Mouse (Mus musculus): Measurements from ENCODE around the gene Cd164l2.

GRCm38 (mm10) chr4:133175274-133175673 is 36.7 kb upstream of the Cd164l2 start:
- TF ChIP-seq POLR2A (IDR thresholded peaks at IDR 0.05; ENCODE audit: insufficient read length, low read depth) (no peak), POLR2AphosphoS2 (IDR thresholded peaks at IDR 0.05; ENCODE audit: insufficient read length, low read depth) (no peak), TCF12 (IDR thresholded peaks at IDR 0.05; ENCODE audit: insufficient read depth, poor library complexity, severe bottlenecking) (no peak), USF1 (IDR thresholded peaks at IDR 0.05; ENCODE audit: low read depth) (no peak), MYOD1 (IDR thresholded peaks at IDR 0.05; ENCODE audit: control insufficient read depth in 1 of 3, insufficient read length in 2 of 3, low read depth in 2 of 3) (no peak), CEBPB (IDR thresholded peaks at IDR 0.05; ENCODE audit: insufficient read depth, poor library complexity, severe bottlenecking) (no peak), E2F4 (IDR thresholded peaks at IDR 0.05; ENCODE audit: insufficient read depth) (no peak), MAX (IDR thresholded peaks at IDR 0.05; ENCODE audit: low read depth) (no peak)

Data from myocyte (in vitro differentiated cells).